Mouse (Mus musculus): Measurements from ENCODE around the gene Abcg5. TPM values are rescaled to one million over a fixed set of nuclear protein-coding genes. Genes with fewer than 3 reads are reported as not detected.

Gene Abcg5
- polyA plus RNA-seq, 1 experiment, result not detected

DNA sequence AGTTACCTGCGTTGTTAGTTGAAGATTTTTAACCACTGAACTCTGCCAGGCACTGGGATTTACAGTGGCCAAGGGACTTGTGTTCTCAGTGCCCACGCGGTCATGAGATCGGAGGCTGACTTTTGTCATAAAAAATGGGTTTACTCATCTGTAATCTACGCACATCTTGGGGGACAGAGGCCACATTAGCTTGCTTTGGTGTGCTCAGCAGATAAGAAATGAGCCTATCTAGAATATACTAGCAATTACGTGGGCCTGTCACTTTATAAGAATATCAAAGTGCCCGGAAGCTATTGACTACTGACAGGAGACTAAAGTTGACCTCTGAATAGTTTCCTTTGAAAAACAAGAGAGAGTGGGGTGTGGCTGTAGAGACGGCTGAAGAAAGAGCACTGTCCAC is 23.9 kb downstream of the Abcg5 start:
- no peak overlapping the region for H3ac ChIP-seq (ENCODE audit: control insufficient read depth, insufficient read length)
- no peak overlapping the region for H3K4me3 ChIP-seq
- no peak for TF ChIP-seq MAX (IDR thresholded peaks at IDR 0.05; ENCODE audit: low read depth)
- TF ChIP-seq E2F4 (IDR thresholded peaks at IDR 0.05; ENCODE audit: insufficient read depth), result no peak
- no peak for TF ChIP-seq MYOD1 (IDR thresholded peaks at IDR 0.05; ENCODE audit: control insufficient read depth in 1 of 3, insufficient read length in 2 of 3, low read depth in 2 of 3)
- no peak for TF ChIP-seq SRF (IDR thresholded peaks at IDR 0.05; ENCODE audit: control insufficient read depth, insufficient read length, low read depth)
- TF ChIP-seq TCF12 (IDR thresholded peaks at IDR 0.05; ENCODE audit: insufficient read depth, poor library complexity, severe bottlenecking), result no peak
- TF ChIP-seq TCF3 (IDR thresholded peaks at IDR 0.05; ENCODE audit: insufficient read length, low read depth), result no peak
- TF ChIP-seq POLR2AphosphoS2 (IDR thresholded peaks at IDR 0.05; ENCODE audit: insufficient read length, low read depth), result no peak
- H3K27me3 ChIP-seq (ENCODE audit: control insufficient read depth, insufficient read depth, insufficient read length), result no peaks in the 10 kb centered on the region
- H3K79me2 ChIP-seq (ENCODE audit: control insufficient read depth, insufficient read depth), result no peaks in the 10 kb centered on the region
- no peaks in the 10 kb centered on the region for H3K36me3 ChIP-seq (ENCODE audit: control insufficient read depth, insufficient read depth)
- no peak overlapping the region for H3K4me2 ChIP-seq (ENCODE audit: low read depth)

DNA sequence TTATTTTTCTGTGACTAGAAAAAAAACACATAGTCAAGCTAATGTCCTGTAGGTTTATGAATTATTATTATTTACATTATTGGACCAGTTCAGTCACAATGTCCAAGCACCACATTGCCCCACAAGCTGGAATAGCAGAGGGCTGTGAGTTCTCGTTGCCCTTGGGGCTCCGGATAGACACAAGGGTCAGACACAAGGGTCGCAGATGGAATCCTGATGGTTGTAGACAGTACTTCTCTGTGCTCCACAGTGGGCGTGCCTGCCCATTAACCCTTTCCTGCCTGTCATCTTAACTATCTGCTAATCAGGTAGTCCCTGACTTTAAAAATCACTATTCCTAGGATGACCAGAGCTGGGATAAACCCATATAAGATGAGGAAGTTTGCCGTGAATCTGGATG is 24.6 kb downstream of the Abcg5 start:
- Histone ChIP-seq H3K4me2 (ENCODE audit: low read depth) (no peak overlapping the region), H3K27me3 (ENCODE audit: control insufficient read depth, insufficient read depth, insufficient read length) (no peaks in the 10 kb centered on the region), H3K79me2 (ENCODE audit: control insufficient read depth, insufficient read depth) (no peaks in the 10 kb centered on the region), H3K36me3 (ENCODE audit: control insufficient read depth, insufficient read depth) (no peaks in the 10 kb centered on the region), H3K4me3 (no peak overlapping the region), H3ac (ENCODE audit: control insufficient read depth, insufficient read length) (no peak overlapping the region)
- TF ChIP-seq REST (IDR thresholded peaks at IDR 0.05; ENCODE audit: insufficient read depth, insufficient read length), result no peak
- TF ChIP-seq CEBPB (IDR thresholded peaks at IDR 0.05; ENCODE audit: insufficient read depth, poor library complexity, severe bottlenecking), result no peak
- TF ChIP-seq E2F4 (IDR thresholded peaks at IDR 0.05; ENCODE audit: insufficient read depth), result no peak
- no peak for TF ChIP-seq MYOD1 (IDR thresholded peaks at IDR 0.05; ENCODE audit: control insufficient read depth in 1 of 3, insufficient read length in 2 of 3, low read depth in 2 of 3)
- no peak for TF ChIP-seq TCF3 (IDR thresholded peaks at IDR 0.05; ENCODE audit: insufficient read length, low read depth)

DNA sequence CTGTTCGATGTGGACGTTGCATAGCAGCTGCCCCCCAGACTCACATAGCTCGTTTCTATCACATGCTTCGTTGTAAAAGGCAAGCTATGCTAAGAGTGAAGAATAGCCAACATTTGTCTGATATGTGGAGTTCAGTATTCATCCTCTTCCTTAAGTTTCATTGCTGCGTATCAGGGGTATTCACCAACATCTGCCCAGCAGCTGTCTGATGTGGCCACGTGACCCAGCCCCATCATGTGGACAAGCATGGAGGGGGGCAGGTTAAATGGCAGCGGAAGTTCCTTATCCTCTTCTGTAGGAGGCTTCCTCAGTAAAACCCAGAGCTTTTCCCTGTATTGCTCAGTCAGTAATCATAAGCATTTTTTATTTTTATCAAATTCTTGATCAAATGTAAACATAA is 25.0 kb downstream of the Abcg5 start:
- H3ac ChIP-seq (ENCODE audit: control insufficient read depth, insufficient read length), result no peak overlapping the region
- no peaks in the 10 kb centered on the region for H3K79me2 ChIP-seq (ENCODE audit: control insufficient read depth, insufficient read depth)
- H3K4me2 ChIP-seq (ENCODE audit: low read depth), result no peak overlapping the region
- TF ChIP-seq USF1 (IDR thresholded peaks at IDR 0.05; ENCODE audit: low read depth) (peak; percentile 40), MYOD1 (IDR thresholded peaks at IDR 0.05; ENCODE audit: control insufficient read depth in 1 of 3, insufficient read length in 2 of 3, low read depth in 2 of 3) (no peak)
- H3K27me3 ChIP-seq (ENCODE audit: control insufficient read depth, insufficient read depth, insufficient read length), result no peaks in the 10 kb centered on the region
- H3K36me3 ChIP-seq (ENCODE audit: control insufficient read depth, insufficient read depth), result no peaks in the 10 kb centered on the region
- H3K4me3 ChIP-seq, result no peak overlapping the region

DNA sequence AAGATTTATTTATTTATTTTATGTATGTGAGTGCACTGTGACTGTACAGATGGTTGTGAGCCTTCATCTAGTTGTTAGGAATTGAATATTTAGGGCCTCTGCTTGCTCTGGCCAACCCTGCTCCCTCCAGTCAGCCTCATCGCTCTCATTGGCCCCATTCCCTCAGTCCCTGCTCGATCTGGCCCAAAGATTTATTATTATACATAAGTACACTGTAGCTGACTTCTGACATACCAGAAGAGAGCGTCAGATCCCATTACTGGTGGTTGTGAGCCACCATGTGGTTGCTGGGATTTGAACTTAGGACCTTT is 25.4 kb downstream of the Abcg5 start:
- H3K27me3 ChIP-seq (ENCODE audit: control insufficient read depth, insufficient read depth, insufficient read length), result no peaks in the 10 kb centered on the region
- no peaks in the 10 kb centered on the region for H3K36me3 ChIP-seq (ENCODE audit: control insufficient read depth, insufficient read depth)
- no peaks in the 10 kb centered on the region for H3K79me2 ChIP-seq (ENCODE audit: control insufficient read depth, insufficient read depth)
- no peak overlapping the region for H3K4me2 ChIP-seq (ENCODE audit: low read depth)
- no peak overlapping the region for H3ac ChIP-seq (ENCODE audit: control insufficient read depth, insufficient read length)
- H3K4me3 ChIP-seq, result no peak overlapping the region
- TF ChIP-seq REST (IDR thresholded peaks at IDR 0.05; ENCODE audit: insufficient read depth, insufficient read length) (no peak), USF1 (IDR thresholded peaks at IDR 0.05; ENCODE audit: low read depth) (no peak), MYOG (IDR thresholded peaks at IDR 0.05; ENCODE audit: control insufficient read depth in 1 of 3, insufficient read depth in 1 of 3, insufficient read length in 2 of 3, low read depth in 2 of 3) (no peak)

DNA sequence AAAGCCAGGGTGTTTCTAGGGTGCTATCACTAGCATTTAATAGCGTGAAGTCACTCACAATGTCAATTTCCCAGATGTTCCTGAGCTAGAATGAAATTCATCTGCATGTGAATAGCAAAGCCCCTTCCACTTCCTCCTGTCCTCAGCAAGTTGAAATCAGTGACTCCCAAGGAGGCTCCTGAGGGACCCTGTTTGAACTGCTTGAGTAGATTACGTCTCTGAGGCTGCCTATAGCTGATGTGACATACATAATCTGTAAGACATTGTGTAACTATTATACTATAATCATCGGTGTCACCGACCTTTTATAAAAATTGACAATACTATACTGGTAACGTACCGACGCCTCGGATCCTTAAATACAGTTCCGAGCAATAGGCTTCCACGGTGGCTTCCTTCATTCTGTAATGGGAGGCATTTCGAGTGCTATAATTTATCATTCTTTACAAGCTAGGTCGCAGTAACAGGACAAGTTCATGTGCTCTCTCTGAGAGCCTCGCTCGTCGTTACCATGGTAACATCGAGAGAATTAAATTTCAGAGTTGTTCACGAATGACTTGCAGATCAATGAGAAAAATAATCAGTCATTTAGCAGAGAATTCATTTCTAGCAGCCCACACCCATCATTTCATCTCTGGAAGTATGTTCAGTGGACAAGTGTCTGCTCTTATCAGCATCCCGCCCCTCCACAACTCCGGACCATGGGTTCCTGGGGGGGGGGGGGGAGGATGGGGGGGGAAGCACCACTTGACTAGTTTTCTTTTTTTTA is 26.0 kb downstream of the Abcg5 start:
- Histone ChIP-seq H3K4me3 (no peak overlapping the region), H3K27me3 (ENCODE audit: control insufficient read depth, insufficient read depth, insufficient read length) (no peaks in the 10 kb centered on the region), H3K36me3 (ENCODE audit: control insufficient read depth, insufficient read depth) (no peaks in the 10 kb centered on the region), H3K79me2 (ENCODE audit: control insufficient read depth, insufficient read depth) (no peaks in the 10 kb centered on the region), H3K4me2 (ENCODE audit: low read depth) (no peak overlapping the region), H3ac (ENCODE audit: control insufficient read depth, insufficient read length) (no peak overlapping the region)
- TF ChIP-seq MYOD1 (IDR thresholded peaks at IDR 0.05; ENCODE audit: control insufficient read depth in 1 of 3, insufficient read length in 2 of 3, low read depth in 2 of 3) (no peak), REST (IDR thresholded peaks at IDR 0.05; ENCODE audit: insufficient read depth, insufficient read length) (no peak), MAX (IDR thresholded peaks at IDR 0.05; ENCODE audit: low read depth) (no peak), USF1 (IDR thresholded peaks at IDR 0.05; ENCODE audit: low read depth) (no peak), SRF (IDR thresholded peaks at IDR 0.05; ENCODE audit: control insufficient read depth, insufficient read length, low read depth) (no peak), CEBPB (IDR thresholded peaks at IDR 0.05; ENCODE audit: insufficient read depth, poor library complexity, severe bottlenecking) (no peak), POLR2AphosphoS2 (IDR thresholded peaks at IDR 0.05; ENCODE audit: insufficient read length, low read depth) (no peak), MYOG (IDR thresholded peaks at IDR 0.05; ENCODE audit: control insufficient read depth in 1 of 3, insufficient read depth in 1 of 3, insufficient read length in 2 of 3, low read depth in 2 of 3) (no peak)

DNA sequence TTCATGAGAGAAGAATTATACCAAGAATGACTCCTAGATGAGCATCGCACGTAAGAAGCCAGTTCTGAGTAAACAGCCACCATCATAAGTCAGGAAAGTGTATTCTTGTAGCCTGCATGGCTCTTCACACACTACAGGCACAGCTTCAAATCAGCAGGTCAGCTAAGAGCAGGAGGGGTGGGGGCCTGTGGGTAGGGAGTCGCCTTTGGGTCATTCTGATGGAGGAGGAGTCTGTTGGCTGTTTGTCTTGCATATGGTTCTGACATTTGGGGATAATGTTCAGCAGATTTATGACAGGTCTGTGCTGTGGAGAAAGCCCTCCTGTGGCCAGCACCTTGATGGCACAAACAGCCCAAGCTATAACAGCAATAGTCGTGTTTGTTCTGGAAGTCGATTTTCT is 26.6 kb downstream of the Abcg5 start:
- H3K79me2 ChIP-seq (ENCODE audit: control insufficient read depth, insufficient read depth), result no peaks in the 10 kb centered on the region
- no peak overlapping the region for H3ac ChIP-seq (ENCODE audit: control insufficient read depth, insufficient read length)
- H3K4me3 ChIP-seq, result no peak overlapping the region
- no peak for TF ChIP-seq TCF3 (IDR thresholded peaks at IDR 0.05; ENCODE audit: insufficient read length, low read depth)
- no peak for TF ChIP-seq MAX (IDR thresholded peaks at IDR 0.05; ENCODE audit: low read depth)
- no peak for TF ChIP-seq MYOD1 (IDR thresholded peaks at IDR 0.05; ENCODE audit: control insufficient read depth in 1 of 3, insufficient read length in 2 of 3, low read depth in 2 of 3)
- TF ChIP-seq E2F4 (IDR thresholded peaks at IDR 0.05; ENCODE audit: insufficient read depth), result no peak
- TF ChIP-seq MYOG (IDR thresholded peaks at IDR 0.05; ENCODE audit: control insufficient read depth in 1 of 3, insufficient read depth in 1 of 3, insufficient read length in 2 of 3, low read depth in 2 of 3), result no peak
- no peak for TF ChIP-seq TCF12 (IDR thresholded peaks at IDR 0.05; ENCODE audit: insufficient read depth, poor library complexity, severe bottlenecking)
- no peak for TF ChIP-seq USF1 (IDR thresholded peaks at IDR 0.05; ENCODE audit: low read depth)
- no peak for TF ChIP-seq REST (IDR thresholded peaks at IDR 0.05; ENCODE audit: insufficient read depth, insufficient read length)
- TF ChIP-seq CEBPB (IDR thresholded peaks at IDR 0.05; ENCODE audit: insufficient read depth, poor library complexity, severe bottlenecking), result no peak
- TF ChIP-seq POLR2A (IDR thresholded peaks at IDR 0.05; ENCODE audit: insufficient read length, low read depth), result no peak
- no peaks in the 10 kb centered on the region for H3K27me3 ChIP-seq (ENCODE audit: control insufficient read depth, insufficient read depth, insufficient read length)
- no peaks in the 10 kb centered on the region for H3K36me3 ChIP-seq (ENCODE audit: control insufficient read depth, insufficient read depth)
- no peak overlapping the region for H3K4me2 ChIP-seq (ENCODE audit: low read depth)

Measured in myocyte (in vitro differentiated cells).